Mouse (Mus musculus): ENCODE measurements at regions not wholly inside any gene's neighbourhood (a gene's known extent, or its start where the extent isn't known, plus 50 kb on each side); places are given as distances from the start of the nearest gene placed in this dataset.

DNA sequence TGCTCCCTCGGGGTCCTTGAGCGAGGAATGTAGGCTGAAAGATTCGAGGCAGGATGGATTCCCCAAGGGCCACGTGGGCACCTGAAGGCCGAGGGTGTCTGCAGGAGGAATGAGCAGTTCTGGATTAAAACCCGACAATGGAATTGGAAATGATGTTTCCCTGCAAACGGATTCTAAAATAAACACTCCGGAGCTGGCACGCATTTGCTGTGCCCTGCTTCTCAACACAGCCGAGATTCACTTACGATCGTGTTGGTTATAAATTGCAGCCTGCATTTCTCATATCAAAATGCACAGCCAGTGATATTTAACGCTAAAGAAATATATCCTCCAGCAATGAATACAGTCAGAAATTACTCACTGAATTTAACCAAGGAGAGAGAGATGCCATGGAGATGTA, 169.4 kb upstream of the Fam19a5 start:
- no peak for DNase-seq

DNA sequence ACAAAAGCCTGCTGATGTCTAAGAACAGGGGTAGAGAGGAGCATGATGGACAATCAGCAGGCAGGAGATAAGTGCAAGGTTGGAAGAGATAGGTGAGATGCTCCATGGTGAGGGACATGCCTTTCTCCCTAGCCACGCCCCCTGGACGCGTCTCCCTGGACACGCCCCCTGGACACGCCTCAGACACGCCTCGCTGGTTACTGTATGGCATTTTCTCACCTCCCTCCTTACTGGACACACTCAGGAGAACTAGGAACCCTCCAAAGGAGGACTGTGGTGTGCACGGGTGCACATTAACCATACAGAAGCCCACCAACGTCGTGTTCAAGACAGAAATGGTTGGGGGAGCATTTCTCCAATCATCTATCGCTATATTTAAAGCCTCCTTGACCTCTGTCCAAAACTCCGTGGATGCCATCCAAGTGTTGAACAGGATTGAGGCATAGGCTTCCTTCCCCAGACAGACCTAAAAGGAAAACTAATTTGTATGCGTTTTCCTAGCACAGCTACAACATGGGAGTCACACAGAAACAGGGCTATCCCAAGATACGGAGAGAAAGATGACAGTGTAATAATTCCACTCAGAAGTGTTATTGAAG, 168.4 kb upstream of the Fam19a5 start:
- DNase-seq, result no peak

DNA sequence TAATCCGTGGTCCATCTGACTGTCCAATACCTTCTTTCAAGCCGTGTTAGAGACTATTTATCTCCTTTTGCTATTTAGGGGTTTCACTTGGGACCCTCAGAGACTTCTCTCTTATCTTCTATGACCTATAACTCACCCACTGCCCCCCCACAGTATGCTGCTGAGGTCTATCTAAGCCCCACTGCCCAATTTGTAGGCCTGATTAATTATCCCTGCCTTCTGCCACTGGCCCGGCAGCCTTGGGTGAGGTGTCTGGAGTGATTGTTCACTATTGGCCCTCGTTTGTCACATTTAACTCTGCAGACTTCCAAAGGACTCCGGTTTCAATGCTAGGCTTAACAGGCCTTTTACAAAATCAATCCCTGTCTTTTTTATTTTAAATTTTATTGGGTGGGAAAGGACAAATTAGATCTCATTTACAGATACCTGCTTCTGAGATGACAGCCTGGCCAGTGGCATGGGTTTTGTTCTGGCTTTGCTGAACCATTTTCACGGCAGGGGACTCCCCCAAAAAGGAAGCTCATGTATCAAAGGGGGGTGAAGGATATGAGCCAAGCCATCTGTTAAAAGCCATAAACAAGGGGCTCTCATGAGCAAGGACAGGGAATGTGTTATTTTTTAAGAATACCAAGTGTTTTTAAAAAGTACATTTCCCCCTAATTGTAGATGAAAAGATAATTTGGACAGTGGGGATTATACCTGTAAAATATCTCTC, 160.4 kb upstream of the Fam19a5 start:
- DNase-seq, result no peak

DNA sequence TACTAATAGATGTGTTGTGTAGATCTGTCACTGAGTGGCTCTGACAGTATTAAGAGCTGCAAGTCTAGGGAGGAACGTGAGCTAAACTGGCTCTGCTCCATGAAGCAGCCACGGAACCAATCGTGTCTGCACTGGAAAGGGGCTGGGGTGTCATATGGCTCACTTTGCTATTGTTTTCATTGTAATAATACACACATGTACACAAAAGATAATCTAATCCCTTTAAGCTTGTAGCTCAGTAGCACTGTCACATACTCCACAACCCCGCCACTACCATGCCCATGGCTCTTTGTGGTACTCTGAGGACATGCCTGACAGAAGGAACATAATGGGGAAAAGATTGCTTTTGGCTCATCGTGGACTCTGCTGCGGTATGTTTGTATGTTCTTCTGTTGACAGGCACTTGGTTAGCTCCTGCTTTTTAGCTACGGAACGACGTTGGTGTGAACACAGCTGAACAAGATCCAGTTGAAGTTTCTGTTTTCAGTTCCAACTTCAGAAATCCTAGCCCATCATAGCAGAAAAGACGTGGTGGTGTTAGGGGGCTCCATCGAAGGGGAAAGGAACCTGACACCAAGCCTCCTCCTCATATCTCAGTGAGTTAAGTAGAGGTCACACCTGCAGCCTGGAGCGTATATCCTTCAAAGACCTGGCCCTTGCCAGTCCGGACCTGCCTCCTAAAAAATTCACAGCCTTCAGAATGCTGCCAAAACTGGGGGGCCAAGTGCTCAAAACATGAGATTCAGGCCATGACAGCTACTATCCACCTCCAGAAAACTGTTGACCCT, 159.6 kb upstream of the Fam19a5 start:
- DNase-seq, result no peak

DNA sequence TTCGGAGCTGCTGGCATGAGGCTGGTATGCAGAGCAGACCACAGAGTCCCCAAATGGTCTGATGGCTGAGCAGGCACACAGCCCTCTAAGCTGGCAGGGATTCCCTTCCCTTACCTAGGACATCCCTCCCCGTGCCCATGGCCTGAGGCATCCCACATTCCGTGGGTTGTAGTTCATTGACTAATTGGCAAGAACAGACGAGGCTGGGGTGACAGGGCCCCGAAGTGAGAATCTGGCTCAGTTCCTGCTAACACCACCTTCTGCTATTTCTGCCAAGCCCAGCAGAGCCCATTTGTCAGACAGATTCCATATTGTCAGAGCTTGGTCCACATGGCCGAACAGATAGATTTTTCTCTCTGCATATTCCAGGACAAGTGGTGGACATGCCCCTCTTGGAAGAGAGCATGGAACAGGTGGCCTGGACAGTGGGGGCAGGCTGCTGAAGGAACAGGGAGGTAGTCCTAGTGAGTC, 157.6 kb upstream of the Fam19a5 start:
- no peak for DNase-seq

DNA sequence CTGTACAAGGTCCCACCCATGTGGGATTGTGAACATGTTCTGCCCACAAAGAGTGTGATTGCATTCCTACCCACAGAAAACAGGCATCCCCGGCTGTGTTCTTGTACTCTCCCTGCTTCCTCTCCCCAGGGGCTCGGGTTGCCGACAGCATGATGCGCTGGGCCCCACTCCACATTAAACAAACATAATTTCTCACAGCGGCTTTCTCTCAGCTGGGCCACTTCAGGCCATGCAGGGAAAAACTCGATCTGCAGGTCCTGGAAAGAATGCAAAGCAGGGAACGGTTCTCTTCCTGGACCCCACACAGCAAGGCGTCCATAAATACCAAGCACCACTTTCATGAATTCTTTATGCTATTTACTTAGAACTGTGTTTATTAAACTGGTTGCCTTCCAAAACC, 152.7 kb upstream of the Fam19a5 start:
- no peak for DNase-seq

DNA sequence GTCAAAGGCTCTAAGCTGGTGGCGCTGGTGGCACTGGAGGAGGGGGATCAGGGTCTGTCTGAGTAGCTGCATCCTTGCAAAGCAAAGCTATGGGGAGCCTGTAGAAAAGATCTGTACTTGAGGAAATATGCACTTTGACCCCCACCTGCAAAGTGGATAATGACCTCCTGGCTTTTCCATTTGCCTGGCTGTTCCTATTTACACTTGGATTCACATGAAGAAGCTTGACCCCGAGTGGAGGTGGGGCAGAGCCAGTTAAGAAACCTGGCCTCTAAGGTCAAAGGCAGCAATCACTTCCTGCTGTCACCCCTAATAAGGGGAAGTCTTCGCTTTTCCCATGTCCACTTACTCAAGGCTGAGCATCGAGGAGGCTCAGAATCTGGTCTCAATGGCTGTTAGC, 145.7 kb upstream of the Fam19a5 start:
- no peak for DNase-seq

DNA sequence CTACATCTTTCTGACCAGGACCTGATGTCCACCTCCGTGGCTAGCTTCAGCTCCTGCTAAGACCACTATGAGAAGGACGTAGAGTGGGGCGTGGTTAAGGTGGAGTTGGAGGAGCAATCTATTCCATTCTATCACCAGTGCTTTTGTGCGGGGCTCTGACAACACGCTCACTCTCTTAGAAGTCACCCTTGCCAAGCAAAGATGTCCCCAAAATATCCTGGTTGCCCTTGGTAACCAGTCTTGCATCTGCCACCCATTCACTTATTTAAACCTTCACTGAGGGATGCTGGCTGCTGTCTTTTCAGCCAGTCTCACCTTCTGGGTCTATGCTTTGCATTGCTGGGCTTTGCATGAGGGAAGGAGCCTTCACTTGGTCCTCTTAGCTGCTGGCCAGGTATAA, 138.4 kb upstream of the Fam19a5 start:
- DNase-seq, result no peak

DNA sequence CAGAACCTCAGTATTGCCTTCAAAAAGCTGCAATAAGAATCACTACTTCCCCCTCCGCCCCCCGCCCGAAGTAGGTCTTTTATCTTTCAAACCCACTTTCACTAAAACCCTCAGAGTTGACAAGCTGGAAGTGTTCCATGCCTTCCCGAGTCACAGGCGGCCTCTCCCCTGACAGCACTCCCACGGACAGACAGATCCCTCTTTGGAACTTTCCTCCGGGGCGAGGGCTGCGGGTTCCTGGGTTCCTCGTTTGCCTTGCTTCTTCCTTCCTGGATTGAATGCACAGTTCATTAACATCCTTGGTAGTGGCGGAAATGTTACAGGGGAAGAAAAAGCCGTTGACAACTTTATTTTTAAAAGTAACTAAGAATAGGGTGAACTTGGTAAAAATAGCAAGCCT, 132.1 kb upstream of the Fam19a5 start:
- DNase-seq, result no peak

DNA sequence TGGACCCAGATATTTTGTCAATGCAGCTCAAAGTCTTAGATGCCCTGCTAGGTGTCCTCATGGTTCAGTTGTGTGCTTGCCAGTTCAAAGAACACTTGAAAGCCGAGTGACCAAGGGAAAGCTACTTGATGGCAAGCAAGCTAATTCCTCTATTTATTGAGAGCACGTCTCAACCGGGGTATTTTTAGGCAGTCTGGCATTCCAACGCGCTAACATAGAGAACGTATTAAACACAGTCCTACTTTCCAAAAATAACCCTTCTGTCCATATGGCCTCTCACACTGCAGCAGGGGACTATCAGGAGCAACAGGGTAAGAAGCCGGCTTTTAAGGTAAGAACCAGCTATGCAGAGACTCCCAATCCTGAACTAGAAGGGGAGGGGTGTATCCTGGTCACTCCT, 128.1 kb upstream of the Fam19a5 start:
- DNase-seq, result no peak

DNA sequence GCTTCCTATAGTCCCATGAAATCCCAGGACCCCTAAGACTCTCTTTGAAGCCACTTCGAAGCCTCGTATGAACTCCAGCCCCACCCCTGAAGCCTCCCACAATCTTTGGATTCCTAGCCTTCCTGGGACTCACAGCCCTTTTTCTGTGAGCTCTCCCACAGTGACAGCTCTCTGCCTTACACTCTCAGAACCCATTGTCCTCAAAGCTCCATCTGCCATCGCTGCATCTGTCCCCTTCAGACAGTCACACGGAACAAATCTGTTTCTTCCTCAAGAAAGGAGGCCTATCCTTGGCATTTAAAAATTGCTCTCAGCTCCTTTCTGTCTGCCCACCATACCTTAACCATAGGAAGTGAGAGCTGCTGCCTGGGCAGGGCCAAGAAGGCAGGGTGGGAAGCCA, 122.4 kb upstream of the Fam19a5 start:
- DNase-seq, result no peak

DNA sequence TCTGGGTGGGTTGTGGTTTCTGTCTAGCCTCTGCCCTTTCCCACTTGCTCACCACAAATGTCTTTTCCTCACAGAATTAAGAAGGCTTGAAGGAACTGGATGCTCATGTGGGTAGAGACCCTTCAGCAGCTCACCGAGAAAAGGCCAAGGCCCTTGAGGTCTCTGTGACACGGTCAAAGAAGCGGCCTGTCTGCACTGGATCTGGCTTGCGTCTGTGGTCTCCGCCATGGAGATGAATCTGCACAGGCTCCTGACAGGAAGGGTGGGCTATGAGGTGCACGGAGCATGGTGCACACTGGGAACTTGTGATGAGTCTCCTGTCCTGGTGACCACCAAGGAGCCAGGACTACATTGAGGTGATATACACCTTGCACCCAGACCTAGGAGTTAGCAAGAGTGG, 110.8 kb upstream of the Fam19a5 start:
- DNase-seq, result no peak

DNA sequence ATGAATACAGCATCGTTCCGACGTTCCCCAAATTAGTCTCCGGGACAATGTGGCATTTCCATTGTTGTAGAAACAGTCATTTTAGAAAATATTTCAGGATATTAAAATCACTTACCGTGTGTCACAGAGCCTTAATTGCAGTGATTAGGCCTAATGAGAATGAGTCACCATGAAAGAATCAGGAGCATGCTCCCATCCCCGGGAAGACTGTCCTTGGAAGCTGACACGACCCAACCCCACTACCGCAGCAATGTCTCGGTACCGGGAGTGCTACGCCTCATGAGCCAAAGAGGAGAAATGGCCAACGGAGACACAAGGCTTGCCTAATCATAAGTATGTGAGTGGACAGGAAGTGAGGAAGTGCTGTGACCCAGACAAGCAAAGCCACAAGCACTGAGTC, 110.2 kb upstream of the Fam19a5 start:
- DNase-seq, result no peak

DNA sequence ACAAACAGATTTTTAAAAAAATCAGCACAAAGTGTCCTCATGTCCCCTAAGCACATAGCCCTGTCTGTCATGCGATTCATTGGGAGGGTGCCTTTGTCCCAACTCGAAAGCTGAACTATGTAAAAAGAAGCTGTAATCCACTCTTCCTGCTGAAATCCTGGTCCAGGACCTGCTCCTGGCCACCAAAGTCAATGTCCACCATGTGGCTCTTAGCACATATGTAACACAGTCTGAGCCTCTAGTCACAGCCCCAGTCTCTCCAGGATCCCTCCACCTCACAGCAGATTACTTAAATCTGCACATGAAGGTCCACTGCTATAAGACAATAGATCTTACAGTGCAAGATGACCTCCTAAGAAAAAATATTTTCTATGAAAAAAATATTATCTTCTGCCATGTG, 108.5 kb upstream of the Fam19a5 start:
- no peak for DNase-seq

DNA sequence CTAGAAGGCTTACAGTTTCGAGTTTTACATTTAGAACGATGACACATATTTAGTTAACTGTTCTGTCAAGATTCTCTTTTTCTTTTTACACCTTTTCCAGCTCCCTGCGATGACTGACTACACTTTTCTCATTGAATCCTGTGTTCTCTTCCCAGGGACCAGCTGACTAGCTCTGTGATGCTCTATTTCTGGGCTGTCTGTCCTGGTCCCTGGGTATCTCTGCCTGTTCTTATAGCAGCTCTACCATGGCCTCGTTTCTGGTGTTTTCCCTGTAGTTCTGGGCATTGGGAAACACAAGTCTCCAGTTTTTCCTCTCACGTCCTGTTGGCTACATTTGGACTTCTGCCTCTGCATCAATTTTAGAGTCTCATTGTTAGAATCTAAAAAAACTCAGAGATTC, 106.5 kb upstream of the Fam19a5 start:
- DNase-seq, result no peak

DNA sequence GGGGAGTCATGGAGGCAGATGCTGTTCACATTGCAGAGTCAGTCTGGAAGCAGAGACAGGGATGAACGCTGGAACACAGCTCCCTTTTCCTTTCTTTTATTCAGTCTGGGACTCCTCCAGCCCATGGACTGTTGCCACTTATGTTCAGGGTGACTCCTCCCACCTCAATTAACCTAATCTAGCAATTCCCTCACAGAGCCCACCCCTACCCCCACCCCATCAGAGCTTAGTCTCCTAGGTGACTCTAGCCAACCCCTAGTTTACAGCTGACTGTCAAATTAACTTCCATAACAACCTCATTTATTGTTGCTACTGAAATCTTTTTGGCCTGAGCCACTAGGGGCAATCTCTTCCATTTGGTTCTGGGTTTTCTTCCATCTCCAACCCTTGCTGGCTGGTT, 85.2 kb upstream of the Fam19a5 start:
- DNase-seq, result no peak

DNA sequence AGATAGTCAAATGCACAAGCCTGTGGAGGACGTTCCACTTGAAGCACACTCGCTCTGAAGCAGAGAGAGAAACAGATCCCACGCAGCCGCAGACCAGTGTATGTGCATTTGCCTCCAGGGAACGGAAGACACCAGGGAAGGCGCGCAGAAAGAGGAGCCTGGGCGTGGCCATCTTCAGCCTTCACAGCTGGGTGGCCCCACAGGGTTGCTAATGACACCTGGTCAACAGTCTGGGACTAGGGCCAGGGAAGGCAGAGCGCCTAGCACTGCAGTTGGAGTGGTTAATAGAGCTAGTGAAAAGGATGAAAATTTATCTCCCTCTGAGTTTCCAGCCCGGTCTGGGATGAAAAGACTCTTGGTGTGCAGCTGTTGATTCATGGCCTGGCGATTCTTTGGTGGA, 67.9 kb upstream of the Fam19a5 start:
- no peak for DNase-seq

DNA sequence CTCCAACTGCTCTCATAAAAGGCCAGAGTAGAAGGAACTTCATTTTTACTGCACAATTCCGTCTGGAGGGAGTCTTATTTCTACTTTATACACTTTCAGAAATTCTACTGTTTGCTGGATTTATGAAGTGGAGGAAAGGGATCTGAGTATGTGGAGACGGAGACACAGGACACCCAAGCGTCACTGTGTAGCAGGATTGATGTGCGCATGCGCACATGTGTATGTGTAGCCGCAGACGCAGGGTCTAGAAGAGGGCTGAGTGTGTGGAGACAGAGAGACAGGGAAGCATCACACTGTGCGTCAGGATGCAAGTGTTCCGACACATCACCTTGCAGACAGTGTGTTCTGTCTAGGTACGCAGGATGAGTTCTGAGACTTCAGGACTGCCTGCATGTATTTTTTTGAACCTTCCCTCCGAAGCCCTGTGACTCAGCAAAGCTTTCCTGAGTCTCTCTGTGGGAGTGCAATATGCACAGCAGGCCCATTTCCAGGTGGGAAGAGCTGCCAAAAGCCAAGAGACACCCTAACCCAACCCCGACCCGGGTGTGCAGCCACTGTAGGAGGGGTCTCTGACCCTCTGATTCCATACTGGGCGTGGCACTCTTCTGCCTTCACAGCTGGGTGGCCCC, 67.1 kb upstream of the Fam19a5 start:
- DNase-seq, result no peak

DNA sequence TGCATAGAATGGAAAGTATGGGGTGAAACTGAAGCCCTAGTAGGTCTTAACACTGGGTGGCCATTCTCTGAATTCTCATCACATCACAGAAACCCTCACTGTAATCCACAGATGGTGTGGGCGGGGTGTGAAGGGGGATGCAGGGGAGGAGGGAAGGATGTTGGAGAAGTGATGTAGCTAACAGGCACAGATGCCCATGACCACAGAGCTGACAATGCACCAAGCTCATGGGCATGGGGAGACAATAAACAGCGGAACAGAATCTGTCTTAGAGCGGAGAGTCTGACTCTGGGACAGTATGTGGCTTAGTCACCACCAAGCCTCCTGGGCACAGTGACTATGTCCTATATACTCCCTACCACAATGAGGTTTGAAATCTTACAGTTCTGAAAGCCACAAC, 63.3 kb upstream of the Fam19a5 start:
- DNase-seq, result no peak
